Mouse (Mus musculus) gastrocnemius, postnatal 10 days (tissue): ENCODE measurements around the gene Trp53i11. TPM values are rescaled to one million over a fixed set of nuclear protein-coding genes. Genes with fewer than 3 reads are reported as not detected.

Experiments
- DNase-seq: peaks from one replicate; pipeline ENCODE4 v3.0.0; 2021; ENCODE audit warnings: mixed read lengths
- long read RNA-seq, 2 experiments: library from polyadenylated mRNA; stranded (forward); transcript quantifications; one replicate each; pipeline ENCODE4 v2.0.0; 2021
- total RNA-seq, 2 experiments: library from RNA; stranded (reverse); gene quantifications; 2 replicates each; pipeline ENCODE4 v1.2.3; 2021

The Trp53i11 gene
- total RNA-seq = 10 to 100 TPM; 37.0 to 38.3 TPM
- long read RNA-seq, experiment 1, transcript Trp53i11-201 (8 exons, 2,654 nt) = major isoform, 49 of 98 reads
- long read RNA-seq, experiment 1, transcript Trp53i11-202 (8 exons, 2,703 nt) = minor isoform, 11 of 98 reads
- long read RNA-seq, experiment 1, partial matches to known transcripts = 4 of 98 reads
- long read RNA-seq, experiment 1, other reads (novel, unspliced or antisense) = 34 of 98 reads
- long read RNA-seq, experiment 2, transcript Trp53i11-202 (8 exons, 2,703 nt) = minor isoform, 17 of 107 reads
- long read RNA-seq, experiment 2, transcript Trp53i11-201 (8 exons, 2,654 nt) = major isoform, 61 of 107 reads
- long read RNA-seq, experiment 2, partial matches to known transcripts = 13 of 107 reads
- long read RNA-seq, experiment 2, other reads (novel, unspliced or antisense) = 16 of 107 reads

DNA sequence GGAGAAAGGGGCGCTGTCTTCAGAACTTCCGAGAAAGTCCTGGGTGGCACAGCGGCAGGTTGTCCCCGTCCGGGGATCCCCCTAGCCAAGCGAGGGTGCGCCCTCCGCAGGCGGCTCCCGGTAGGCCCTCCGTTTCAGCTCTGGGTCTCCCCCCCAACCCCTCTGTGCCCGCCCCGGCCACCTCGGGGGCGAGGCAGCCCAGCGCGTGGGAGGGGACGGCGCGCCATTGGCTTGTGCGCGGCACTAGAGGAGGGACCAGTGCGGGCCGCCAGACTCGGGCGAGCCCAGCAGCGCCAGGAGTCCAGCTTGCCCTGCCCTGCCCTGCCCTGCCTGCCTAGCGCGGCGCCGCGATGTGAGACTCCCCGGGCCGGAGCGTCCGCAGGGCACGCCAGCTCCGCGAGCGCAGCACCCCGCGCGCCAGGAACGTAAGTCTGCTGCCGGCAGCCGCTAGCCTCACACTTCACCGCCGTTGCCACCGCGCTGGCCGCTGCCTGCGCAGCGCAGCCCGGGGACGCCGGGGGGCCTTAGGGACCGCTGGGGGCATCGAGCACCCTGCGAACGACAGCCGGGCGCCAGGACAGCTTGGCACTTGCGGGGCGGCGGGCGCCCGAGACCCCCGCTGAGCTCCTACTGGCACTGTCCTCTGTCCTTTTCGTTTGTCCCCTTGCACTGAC lies at the start of gene Trp53i11:
Gene Trp53i11 (plus strand): TSS at position 226 of the 674 bp plus-strand sequence.
- peak; percentile 78 for DNase-seq

DNA sequence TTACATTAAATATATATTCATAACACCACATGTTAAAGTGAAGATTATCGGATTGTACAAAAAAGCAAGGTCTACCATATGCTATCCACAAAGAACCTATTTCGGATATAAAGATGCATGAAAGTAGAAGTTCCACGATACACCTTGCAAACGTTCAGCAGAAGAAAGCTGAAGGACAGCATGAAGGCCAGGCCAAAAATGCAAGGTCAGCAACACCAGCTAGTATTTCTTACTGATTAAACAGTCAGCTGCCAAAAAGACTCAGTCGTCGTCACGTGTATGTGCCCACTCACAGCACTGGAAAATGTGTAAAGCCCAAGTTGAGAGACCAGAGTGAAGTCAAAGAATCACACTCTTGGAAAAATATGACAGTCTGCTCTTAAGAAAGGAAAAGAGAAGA lies 47.9 kb upstream of the Trp53i11 start:
- DNase-seq = no peak

DNA sequence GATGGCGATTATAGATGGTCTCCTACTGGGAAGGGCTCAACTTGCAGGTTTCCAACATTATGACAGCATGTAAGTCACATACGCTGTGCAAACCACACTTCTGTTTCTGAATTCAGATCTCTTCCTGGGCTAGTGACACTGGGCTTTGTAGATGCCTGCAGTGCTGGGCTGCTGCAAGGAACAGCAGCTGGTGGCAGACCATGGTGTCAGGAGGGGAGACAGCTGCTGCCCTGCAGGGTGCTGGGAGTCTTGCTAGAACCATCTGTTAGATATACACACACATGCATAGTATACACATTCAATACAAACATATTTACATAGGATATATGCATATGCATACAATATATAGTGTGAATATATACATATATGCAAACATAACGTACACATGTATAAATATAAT lies 46.0 kb upstream of the Trp53i11 start:
- no peak for DNase-seq

DNA sequence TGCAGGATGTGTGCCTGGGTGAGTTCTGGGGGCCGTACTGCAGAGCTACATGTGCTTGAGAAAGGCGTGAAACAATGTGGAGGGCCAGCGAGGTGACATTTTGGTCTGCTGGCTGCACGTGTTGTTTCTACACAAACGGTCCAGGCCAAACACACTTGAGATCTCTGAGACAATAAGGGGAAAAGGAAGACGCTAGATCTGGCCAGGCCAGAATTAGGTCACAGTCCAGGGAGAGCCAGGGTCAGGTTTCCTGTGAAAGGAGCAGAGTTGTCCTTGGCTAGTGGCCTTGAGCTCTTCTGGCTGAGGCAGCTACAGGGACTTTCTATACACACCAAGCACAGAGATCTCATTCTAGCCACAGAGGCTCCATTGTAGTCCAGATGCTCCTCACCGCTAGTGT lies 44.7 kb upstream of the Trp53i11 start:
- peak; percentile 26 for DNase-seq

DNA sequence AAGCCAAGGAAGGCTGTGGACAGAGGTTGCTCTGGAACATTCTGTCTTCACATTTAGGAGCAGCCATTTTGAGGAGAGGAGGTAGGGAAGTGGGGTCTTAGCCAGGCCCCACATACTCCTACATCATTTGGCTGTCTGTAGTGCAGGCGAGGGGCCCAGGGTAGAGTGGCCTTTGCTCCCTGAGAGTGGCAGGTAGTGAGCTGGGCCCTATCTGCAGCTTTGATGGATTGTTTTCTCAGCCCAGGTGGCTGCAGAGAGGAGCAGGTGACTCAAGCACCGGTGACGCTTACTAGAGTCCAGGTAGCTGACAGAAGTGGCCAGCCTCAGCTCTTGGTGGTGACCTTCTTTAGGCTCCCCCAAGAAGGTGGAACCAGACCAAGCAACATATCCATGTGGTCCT lies 43.2 kb upstream of the Trp53i11 start:
- DNase-seq = no peak

DNA sequence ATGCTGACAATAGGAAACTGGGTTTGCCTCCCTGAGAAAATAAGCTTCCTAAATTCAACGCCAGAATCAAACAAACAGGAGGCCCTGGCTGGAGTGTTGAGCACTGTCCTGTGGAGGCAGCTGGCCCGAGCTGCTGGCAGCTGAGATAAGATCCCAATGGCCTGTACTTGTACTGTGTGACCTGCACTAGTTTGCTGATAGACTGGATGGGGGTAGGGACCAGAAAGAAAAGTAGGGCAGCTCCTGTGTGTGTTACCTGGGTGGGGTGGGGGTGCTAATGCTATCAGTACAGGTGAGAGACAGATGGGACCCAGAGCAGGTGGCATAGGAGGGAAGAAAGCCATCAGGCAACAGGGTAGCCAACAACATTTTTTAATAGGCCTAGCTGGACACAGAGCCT lies 37.3 kb upstream of the Trp53i11 start:
- no peak for DNase-seq

DNA sequence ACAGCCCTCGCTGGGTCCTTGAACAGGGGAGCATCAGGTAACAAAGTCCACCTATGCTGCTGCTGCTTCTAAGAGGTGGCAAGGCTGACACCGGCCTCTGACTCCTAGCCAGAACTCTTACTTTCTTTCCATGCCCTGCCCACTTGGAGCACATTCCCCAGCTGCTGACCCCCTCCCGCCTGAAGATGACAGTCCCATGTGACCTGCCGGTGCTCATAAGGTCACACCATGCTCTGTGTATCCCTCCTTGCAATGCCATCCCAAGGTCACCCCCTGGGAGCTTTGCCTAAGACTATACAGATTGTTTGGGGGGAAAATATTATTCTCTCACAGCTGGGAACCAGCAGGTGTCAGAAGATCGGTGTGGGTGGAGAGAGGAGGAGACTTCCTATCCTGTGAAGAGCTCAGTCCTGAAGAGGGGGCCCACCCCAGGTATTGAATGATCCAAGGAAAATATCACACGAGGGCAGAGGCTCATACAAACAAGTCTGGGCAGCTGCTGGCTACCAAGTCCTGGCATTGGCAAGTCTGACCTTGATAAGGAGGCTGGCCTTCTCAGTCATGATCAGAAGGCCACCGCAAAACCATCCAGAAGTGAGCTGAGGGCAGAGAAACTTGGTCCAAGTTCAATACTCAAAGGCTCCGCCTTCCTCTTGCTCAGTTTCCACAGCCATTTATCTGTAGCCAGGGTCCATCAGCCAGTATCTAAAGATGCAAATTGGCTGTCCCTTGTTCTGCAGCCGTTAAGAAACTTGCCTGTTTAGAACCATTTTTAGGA lies 36.5 kb upstream of the Trp53i11 start:
- no peak for DNase-seq

DNA sequence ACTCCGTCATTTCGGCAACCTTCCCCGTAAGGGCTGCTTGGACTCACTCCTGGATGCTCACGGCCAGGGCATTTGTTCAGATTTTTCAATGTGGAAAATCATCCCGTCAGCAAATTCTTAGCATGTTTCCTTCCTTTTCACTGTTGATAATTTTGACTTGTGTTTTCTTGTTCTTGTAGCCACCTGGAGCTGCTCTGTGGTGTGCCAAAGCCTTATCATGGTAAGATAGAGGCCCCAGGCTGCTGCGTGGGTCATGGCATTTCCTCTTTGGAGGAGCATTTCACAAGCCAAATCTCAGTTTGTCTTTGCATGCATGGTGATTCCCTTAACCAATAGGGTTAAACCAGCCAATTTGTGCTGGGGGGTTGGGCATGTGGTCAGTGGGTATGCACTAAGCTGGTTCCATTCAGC lies 35.2 kb upstream of the Trp53i11 start:
- no peak for DNase-seq

DNA sequence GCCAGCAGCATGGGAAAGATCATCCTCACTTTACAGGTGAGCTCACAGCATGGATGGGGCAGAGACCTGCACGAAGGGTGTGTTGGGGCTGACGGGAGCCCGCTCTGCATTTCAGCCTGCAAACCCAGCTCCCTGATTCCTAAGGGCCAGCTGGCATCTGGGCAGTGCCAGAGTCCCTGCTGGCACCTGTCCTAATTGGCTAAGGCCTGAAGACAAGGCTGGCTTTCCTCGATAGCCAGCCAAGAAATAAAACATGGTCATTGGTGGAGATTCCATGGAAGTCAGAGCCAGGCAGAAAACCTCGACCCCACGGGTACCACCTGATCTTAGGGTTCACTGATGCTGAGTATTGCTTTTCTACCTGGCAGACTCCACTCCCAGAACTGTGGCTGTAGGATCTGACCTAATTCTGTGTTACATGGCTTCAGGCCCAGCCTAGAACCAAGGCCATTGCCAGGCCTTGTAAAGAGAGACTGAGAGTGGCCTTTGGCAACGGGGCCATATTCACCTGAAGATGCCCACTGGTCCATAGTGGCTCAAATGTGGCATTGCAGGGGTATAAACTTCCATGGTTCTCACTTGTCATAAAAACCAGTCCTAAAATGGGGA lies 34.4 kb upstream of the Trp53i11 start:
- DNase-seq = peak; percentile 37

DNA sequence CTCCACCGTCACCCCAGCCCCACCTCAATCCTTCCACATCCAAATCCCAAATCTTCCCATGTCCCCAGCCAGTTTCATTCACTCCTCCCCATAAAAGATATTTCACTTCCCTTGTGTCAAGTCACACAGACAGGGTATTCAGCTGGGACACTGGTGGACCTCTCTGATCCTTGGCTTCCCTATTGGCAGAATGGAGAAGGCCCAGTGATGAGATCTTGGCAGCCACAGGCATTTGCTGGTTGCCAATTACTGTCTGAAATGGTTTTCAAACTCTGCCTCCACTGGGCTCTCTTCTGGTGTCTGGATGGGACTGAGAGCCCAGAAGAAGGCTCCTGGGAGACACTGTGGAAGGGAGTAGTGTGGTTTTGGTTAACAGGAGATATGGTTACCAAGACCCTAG lies 33.5 kb upstream of the Trp53i11 start:
- no peak for DNase-seq

DNA sequence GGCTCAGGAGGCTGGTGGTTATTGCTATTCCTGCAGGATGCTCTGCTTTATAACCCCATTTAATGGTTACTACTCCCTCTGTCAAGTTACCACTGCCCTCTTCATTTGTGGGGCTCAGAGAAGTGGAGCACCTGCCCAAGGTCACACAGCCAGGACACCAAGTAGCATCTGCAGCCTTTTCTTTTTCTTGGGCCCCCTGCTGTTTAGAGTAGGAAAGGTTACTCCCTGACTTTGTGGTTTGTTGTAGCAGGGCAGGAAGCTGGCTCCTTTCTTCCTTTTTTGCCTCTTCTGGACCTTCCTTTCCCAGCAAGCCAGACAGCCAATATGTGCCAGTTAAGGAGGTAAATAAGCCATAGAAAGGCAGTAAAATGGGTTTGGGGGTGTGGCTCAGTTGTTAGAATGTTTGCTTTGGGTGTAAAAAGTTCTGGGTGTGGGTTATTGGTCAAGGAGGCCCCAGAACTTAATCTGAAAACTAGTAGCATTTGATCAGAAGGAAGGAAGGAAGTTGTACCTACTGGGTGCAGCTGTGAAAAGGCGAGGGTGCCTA lies 32.8 kb upstream of the Trp53i11 start:
- no peak for DNase-seq

DNA sequence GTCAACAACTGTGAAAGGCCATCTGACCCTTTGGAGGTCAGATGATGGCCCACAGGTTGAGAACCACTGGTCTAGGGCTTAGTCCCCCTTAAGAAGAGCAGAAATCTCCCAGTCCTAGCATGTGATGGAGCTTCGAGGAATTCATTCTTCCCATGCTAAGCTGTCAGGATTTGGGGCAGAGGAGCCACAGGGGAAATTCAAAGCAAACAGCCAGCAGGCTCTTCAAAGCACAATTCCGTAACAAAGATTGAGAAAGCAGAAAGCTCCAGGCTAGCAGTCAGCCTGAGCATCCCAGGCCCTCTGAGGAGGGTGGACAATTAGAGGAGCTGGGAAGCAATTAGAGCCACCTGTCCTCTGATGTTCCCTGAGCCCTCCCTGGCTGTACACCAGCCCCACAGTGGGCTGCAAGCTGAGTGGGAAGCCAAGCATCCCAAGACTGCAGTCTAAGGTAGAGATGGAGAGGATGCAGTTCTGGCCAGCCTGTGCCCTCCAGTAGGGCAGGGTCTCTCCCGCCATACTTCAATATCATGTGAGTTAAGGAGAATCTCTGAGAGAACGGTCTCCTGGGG lies 26.8 kb upstream of the Trp53i11 start:
- DNase-seq = no peak

DNA sequence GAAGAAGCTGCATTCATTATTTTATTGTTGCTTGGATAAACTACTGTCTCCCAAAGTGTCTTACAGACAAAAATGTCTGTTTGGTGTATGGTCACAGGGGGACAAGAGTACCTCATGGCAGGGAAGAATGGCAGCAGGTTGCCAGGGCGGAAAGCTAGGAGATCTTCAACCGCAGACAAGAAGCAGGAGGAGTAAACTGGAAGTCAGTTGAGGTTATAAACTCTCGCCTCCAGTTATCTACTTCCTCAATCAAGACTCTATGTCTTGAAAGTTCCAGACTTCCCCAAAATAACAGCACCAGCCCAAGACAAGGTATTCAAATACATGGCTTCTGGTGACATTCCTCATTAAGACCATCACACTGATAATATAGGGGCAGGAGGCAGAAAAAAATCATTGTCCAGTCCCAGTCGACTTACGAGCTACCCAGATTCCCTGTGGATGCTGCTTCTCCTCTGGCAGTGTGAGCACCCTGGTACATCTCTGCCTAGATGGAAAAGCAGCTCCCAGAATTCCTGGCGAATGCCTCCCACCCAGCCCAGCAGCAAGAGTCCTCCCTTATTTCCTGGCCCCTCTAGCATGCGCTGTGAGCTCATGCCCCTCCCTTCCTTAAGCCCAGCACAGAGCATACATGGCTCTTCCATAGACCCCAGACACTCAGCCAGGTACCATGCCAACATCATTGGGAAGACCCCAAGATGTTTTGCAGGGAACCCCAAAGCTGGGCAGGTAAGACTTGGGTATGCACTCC lies 25.3 kb upstream of the Trp53i11 start:
- no peak for DNase-seq

DNA sequence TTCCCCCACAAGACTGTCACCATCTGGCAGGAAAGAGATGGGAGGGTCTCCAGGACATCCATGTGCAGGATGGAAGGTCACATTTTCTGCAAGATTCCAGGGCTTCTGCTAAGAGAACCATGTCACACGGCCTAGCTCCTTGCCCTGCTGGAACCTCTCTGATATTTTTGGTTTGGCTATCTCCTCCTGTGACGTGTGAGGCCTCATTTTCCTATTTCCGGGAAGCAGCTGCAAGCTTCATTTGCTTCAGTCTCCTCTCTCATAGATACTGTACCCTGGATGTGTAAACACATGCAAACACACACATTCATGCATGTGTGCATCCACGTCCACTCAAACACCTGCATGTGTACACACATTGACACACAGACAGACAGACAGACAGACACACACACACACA lies 24.6 kb upstream of the Trp53i11 start:
- DNase-seq = no peak

DNA sequence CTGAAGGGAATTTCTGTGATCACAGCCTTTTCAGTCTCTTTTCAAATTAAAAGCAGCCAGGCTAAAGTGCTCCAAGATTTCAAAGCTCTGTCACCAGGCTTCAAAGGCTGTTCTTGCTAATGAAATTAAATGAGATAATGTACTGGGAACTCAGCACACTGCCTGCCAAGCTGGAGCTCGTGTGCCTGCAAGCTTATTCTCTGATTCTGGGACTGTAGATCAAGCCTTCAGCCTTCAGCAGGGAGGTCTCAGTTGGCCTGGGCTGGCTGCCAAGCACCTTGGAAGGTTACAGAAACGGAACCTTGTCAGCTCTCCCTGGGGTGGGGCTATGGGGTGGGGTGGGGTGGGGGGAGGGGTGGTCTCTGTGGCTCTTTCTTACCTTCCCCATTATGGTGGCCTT lies 24.0 kb upstream of the Trp53i11 start:
- DNase-seq = no peak

DNA sequence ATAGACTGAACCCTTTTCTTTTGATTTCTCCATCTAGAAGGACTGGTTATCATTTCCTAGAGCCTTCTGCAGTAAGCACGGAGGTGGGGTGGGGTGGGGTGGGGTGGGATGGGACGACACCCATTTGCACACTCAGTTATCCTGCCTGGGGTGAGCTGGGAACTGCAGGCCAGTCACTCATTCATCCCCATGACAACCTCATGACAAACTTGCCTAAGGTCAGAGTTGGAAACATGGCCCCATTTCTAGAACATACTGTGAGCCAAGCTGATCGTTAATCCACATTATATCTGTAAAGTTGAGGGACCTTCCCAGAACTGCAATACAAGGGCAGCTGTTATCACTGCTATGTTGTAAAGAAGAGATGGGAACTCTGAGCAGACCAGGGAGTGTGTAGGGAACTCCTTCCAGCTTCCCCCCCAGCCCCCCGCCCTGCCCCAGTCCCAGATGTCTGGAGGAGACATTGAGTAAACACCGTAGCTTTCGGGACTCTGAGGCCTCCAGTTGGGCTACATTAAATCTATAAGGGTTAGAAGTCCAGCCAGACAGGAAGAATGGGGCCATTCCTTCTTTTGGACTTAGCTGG lies 23.5 kb upstream of the Trp53i11 start:
- no peak for DNase-seq

DNA sequence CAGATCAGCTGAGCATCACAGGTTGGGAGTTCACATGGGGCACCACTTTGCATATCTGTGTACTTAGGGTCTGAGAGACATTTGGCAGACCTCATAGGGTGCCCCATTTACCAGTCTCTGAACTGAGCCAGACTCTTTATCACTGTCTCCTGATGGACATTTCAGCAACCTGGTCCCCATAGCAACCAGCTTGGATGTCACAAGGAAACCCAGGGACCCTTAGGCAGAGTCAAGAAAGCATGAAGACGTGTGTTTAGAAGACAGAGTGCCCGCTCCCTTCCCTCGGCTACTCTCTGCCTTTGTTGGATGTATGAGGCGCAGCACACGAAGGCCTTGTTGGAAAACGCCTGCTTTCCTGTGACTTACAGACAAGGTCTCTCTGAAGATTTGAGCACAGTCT lies 21.1 kb upstream of the Trp53i11 start:
- no peak for DNase-seq

DNA sequence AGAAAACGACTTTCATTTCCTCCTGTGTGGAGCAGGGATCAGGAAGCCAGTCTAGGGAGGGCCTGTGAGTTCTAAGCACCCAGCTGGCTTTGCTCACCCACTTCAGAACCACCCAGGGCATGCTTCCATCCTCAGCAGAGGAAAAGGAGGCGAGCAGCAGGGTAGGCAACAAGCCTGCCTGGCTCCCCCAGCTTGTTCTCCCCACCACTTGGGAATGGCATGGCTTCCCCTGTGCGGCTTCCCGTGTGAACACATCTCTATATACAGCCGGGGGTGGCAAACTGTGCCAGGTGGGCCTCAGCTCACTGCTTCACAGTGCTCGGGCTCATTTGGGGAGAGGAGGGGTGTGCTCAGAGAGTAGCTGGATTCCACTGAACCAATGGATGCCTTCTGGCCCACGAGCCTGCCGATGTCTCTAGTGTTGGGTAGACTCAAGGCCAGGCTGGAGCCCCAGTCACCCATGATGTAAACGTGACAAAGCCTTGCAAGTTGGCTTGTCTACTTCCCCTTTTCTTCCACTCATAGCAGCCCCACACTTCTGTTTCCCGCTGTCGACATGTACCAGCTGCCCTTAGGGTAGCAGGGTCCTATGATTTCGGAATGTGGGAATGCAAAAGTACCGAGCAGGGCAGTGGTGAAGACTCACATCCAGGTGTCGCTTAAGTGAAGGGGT lies 20.5 kb upstream of the Trp53i11 start:
- DNase-seq = no peak

DNA sequence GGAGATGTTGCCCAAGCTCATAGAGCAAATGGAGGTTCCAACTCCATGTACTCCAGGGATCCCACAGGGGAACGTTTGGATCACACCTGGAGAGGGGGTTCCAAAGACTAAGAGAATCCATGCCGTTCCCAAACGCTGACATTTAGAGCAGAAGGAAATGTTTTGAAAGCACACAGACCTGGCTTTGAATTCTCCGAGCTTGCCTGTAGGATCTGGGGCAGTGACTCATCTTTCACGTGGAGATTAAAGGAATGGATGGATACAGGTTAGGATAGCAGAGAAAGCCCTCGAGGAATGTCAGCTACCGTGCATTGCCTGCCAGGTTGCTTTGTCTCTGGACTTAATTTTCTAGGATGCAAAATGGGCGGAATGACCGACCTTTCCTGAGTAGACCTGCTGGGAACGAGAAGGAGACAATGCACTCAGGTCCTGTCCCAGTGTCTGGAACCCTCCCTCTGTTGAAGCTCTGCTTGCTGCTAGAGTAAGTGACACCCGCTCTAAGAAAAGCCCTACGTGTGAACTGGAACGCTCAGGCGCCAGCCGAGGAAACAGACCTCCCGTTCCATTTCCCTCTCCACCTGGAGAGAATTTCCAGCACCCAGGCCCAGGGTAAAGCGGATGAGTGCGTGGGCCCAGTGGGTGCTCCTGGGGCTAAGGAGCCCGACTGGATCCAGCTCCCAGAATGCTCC lies 17.0 kb upstream of the Trp53i11 start:
- no peak for DNase-seq

DNA sequence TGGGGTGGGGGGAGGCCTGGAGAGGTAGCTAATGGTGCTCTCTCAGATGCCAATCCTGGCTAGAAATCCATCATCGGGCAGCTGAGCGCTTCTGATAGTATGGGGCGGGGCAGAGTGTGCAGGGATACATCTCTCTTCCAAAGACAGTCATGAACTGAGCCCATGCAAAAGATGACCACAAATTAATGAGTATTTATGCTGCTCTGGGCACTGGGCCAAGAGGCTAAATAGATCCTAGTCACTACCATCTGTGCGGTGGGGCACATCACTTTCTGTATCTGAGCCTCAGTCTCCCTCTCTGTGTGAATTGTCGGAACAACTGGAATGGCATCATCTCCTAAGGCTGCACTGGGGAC lies 16.5 kb upstream of the Trp53i11 start:
- DNase-seq = no peak
